Mouse (Mus musculus): ENCODE results near the gene Draxin.
"Not testable (repeated sequence)": the region's sequence is repeated elsewhere in the genome, so short reads cannot be mapped to it uniquely, and the experiment has no call there.

Draxin gene

GRCm38 (mm10) chr4:148056246-148056645, 74.3 kb downstream of the Draxin start:
- DNase-seq (ENCODE audit: low spot score), result no peak

DNA sequence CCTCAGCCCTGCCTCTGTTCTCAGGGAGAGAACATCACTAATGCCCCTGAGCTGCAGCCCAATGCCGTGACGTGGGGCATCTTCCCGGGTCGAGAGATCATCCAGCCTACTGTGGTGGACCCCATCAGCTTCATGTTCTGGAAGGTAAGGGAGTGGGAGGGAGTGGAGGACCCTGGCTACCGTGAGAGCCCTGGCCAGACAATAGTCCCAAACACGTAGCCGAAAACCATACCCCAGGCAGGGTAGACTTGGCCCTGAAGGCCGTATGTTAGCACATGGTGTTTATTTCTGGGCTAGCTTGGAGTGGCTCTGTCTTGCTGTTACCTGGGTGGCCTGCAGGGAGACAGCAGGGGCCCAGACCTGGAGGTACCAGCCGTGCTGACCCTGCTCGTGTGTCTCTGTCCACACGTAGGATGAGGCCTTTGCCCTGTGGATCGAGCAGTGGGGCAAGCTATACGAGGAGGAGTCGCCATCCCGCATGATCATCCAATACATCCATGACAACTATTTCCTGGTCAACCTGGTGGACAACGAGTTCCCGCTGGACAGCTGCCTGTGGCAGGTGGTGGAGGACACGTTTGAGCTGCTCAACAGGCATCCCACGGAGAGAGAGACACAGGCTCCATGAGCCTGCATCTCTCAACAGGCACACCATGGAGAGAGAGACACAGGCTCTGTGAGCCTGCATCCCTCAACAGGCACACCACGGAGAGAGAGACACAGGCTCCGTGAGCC, 75.4 kb downstream of the Draxin start:
- no peak for DNase-seq (ENCODE audit: low spot score)

GRCm38 (mm10) chr4:148053417-148053920, 77.0 kb downstream of the Draxin start:
- DNase-seq (ENCODE audit: low spot score), result no peak

- no peak for DNase-seq (ENCODE audit: low spot score)
Measured at GRCm38 (mm10) chr4:148052976-148053375, 77.5 kb downstream of the Draxin start.

GRCm38 (mm10) chr4:148051886-148052285, 78.6 kb downstream of the Draxin start:
- no peak for DNase-seq (ENCODE audit: low spot score)

GRCm38 (mm10) chr4:148051046-148051776, 79.3 kb downstream of the Draxin start:
- no peak for DNase-seq (ENCODE audit: low spot score)

- not testable (repeated sequence) for DNase-seq (ENCODE audit: low spot score)
Measured at GRCm38 (mm10) chr4:148050396-148050914, 80.0 kb downstream of the Draxin start.
